Mouse (Mus musculus) adrenal gland, postnatal 0 days (tissue): ENCODE measurements around the gene 1700003H04Rik. TPM values are rescaled to one million over a fixed set of nuclear protein-coding genes. Genes with fewer than 3 reads are reported as not detected.

ENCODE experiments used
- polyA plus RNA-seq: library from polyadenylated mRNA; unstranded; fragments of >200 nt; fragmentation: Nextera tagmentation; extraction: Ambion mirVana; gene quantifications from 2 replicates; pipeline ENCODE4 v1.2.1, GENCODE M21; 2015

Gene 1700003H04Rik
- not detected in 2 replicates for polyA plus RNA-seq

GRCm38 (mm10) chr3:124581001-124581400 is at the start of gene 1700003H04Rik:
Gene 1700003H04Rik, minus strand, starts transcription at chr3:124581101.

Other genes with a start within 250 kb of the 1700003H04Rik start
- not detected in 2 replicates for gene 1700006A11Rik, start 155.1 kb downstream of the 1700003H04Rik start, polyA plus RNA-seq